Mouse (Mus musculus) stomach, embryonic 14.5 days (tissue): ENCODE data around the gene G0s2. TPM values are rescaled to one million over a fixed set of nuclear protein-coding genes. Genes with fewer than 3 reads are reported as not detected.

ENCODE experiments used
- ATAC-seq: fragments of 200-750 bp; cut with Nextera tagmentation; 2 replicates; pipeline ENCODE4 v1.8.0; 2017; ENCODE audit warnings: low read depth, moderate TSS enrichment; ENCODE audit not compliant: insufficient number of reproducible peaks, insufficient read depth, low FRiP score
- H3K27ac ChIP-seq: fragments of 300-500 bp; sonication (generic); 2 replicates; pipeline ENCODE4 v1.5.1; 2014; ENCODE audit warnings: mild to moderate bottlenecking, low read length, moderate library complexity, mixed read lengths
- H3K27me3 ChIP-seq: fragments of 300-500 bp; sonication (generic); 2 replicates; pipeline ENCODE4 v1.6.1; 2014; ENCODE audit warnings: low read length, control low read depth, mixed read lengths; ENCODE audit not compliant: control insufficient read depth, insufficient read depth
- H3K36me3 ChIP-seq: fragments of 300-500 bp; sonication (generic); 2 replicates; pipeline ENCODE4 v1.6.1; 2014; ENCODE audit warnings: mild to moderate bottlenecking, control low read depth, low read length, moderate library complexity, mixed read lengths; ENCODE audit not compliant: control insufficient read depth, insufficient read depth
- H3K4me1 ChIP-seq: fragments of 300-500 bp; sonication (generic); 2 replicates; pipeline ENCODE4 v1.6.1; 2014; ENCODE audit warnings: low read length, control low read depth, mixed read lengths; ENCODE audit not compliant: control insufficient read depth, insufficient read depth
- H3K4me2 ChIP-seq: fragments of 300-500 bp; sonication (generic); replicated peaks from 2 replicates; pipeline ENCODE4 v1.6.1; 2014; ENCODE audit warnings: low read depth, low read length, control low read depth
- H3K4me3 ChIP-seq: fragments of 300-500 bp; sonication (generic); 2 replicates; pipeline ENCODE4 v1.5.1; 2014; ENCODE audit warnings: low read depth, low read length, control low read depth
- H3K9ac ChIP-seq: fragments of 300-500 bp; sonication (generic); replicated peaks from 2 replicates; pipeline ENCODE4 v1.6.1; 2014; ENCODE audit warnings: low read depth, mild to moderate bottlenecking, control low read depth, low read length, moderate library complexity, mixed read lengths
- H3K9me3 ChIP-seq: fragments of 300-500 bp; sonication (generic); 2 replicates; pipeline ENCODE4 v1.6.1; 2016; ENCODE audit warnings: low read depth, low read length, control low read depth; ENCODE audit not compliant: control insufficient read depth
- WGBS: fragments of 180-500 bp; shearing (Covaris S2); extraction: QIAGEN DNeasy Blood & Tissue Kit; methylation state at CpG from one replicate; pipeline ENCODE4 v1.1.7; 2014; 5-methylcytosine and 5-hydroxymethylcytosine counted together
- polyA plus RNA-seq: library from polyadenylated mRNA; unstranded; fragments of >200 nt; fragmentation: Nextera tagmentation; extraction: Ambion mirVana; gene quantifications from 2 replicates; pipeline ENCODE4 v1.2.1, GENCODE M21; 2014

Gene G0s2
- polyA plus RNA-seq, result 26.4 and 26.5 TPM in 2 replicates

- Histone ChIP-seq H3K4me1 (peaks cover 12% of the 10 kb centered on the region; the same call in 1 of the 2 replicates), H3K4me3 (peak within 1 kb of the TSS; percentile 39), H3K9ac (peak within 1 kb of the TSS; percentile 52), H3K27ac (peak within 1 kb of the TSS; percentile 86), H3K4me2 (peak within 1 kb of the TSS; percentile 70), H3K9me3 (no peaks in the 10 kb centered on the region), H3K36me3 (no peaks in the 10 kb centered on the region), H3K27me3 (no peaks in the 10 kb centered on the region)
- peak; percentile 81 for ATAC-seq
- WGBS, result 1% methylated on average over 23 of the region's 23 CpGs
Measured at GRCm38 (mm10) chr1:193272916-193273601, at the start of gene G0s2. TSS of gene G0s2 (minus strand) at chr1:193273217.

- Histone ChIP-seq H3K4me2 (no peak overlapping the region), H3K27me3 (no peaks in the 10 kb centered on the region), H3K9me3 (no peaks in the 10 kb centered on the region), H3K9ac (no peak overlapping the region), H3K27ac (no peak overlapping the region), H3K36me3 (no peaks in the 10 kb centered on the region), H3K4me3 (no peak overlapping the region), H3K4me1 (peaks cover 10% of the 10 kb centered on the region; the same call in 1 of the 2 replicates)
- 86% methylated on average over 8 of the region's 8 CpGs for WGBS
- no peak for ATAC-seq
Measured at GRCm38 (mm10) chr1:193320398-193320797, 47.4 kb upstream of the G0s2 start.

- Histone ChIP-seq H3K9me3 (no peaks in the 10 kb centered on the region), H3K27me3 (no peaks in the 10 kb centered on the region), H3K9ac (no peak overlapping the region), H3K36me3 (no peaks in the 10 kb centered on the region), H3K4me3 (no peak overlapping the region), H3K27ac (no peak overlapping the region), H3K4me2 (no peak overlapping the region), H3K4me1 (peaks cover 12% of the 10 kb centered on the region; the same call in 1 of the 2 replicates)
- WGBS, result 66% methylated on average over 3 of the region's 3 CpGs
- ATAC-seq, result no peak
Measured at GRCm38 (mm10) chr1:193319721-193320120, 46.7 kb upstream of the G0s2 start.

GRCm38 (mm10) chr1:193317159-193317559 lies 44.1 kb upstream of the G0s2 start:
- H3K9me3 ChIP-seq, result no peaks in the 10 kb centered on the region
- no peak overlapping the region for H3K9ac ChIP-seq
- ATAC-seq, result peak; percentile 56; the same call in 1 of the 2 replicates
- no peaks in the 10 kb centered on the region for H3K36me3 ChIP-seq
- H3K4me2 ChIP-seq, result no peak overlapping the region
- WGBS, result 36% methylated on average over 6 of the region's 6 CpGs
- no peaks in the 10 kb centered on the region for H3K27me3 ChIP-seq
- no peak overlapping the region for H3K4me3 ChIP-seq
- H3K27ac ChIP-seq, result 0 out of 2 replicates have a peak overlapping the region, but pooled peaks have one; percentile 11
- peaks cover 12% of the 10 kb centered on the region; the same call in 1 of the 2 replicates for H3K4me1 ChIP-seq

- H3K9me3 ChIP-seq, result no peaks in the 10 kb centered on the region
- peak overlapping the region; percentile 64 for H3K27ac ChIP-seq
- no peaks in the 10 kb centered on the region for H3K36me3 ChIP-seq
- no peak overlapping the region for H3K4me3 ChIP-seq
- H3K9ac ChIP-seq, result no peak overlapping the region
- WGBS, result 68% methylated on average over 9 of the region's 9 CpGs
- H3K4me1 ChIP-seq, result peaks cover 12% of the 10 kb centered on the region; the same call in 1 of the 2 replicates
- H3K27me3 ChIP-seq, result no peaks in the 10 kb centered on the region
- H3K4me2 ChIP-seq, result no peak overlapping the region
- no peak for ATAC-seq
Measured at GRCm38 (mm10) chr1:193316358-193316750, 43.3 kb upstream of the G0s2 start.

GRCm38 (mm10) chr1:193315705-193316357 lies 42.8 kb upstream of the G0s2 start:
- Histone ChIP-seq H3K9me3 (no peaks in the 10 kb centered on the region), H3K36me3 (no peaks in the 10 kb centered on the region), H3K4me2 (no peak overlapping the region), H3K9ac (no peak overlapping the region), H3K4me1 (peaks cover 12% of the 10 kb centered on the region; the same call in 1 of the 2 replicates), H3K27ac (peak overlapping the region; percentile 64; the same call in 1 of the 2 replicates), H3K27me3 (no peaks in the 10 kb centered on the region), H3K4me3 (no peak overlapping the region)
- WGBS, result 53% methylated on average over 5 of the region's 5 CpGs
- ATAC-seq, result peak; percentile 69

- no peak overlapping the region for H3K27ac ChIP-seq
- no peaks in the 10 kb centered on the region for H3K27me3 ChIP-seq
- ATAC-seq, result no peak
- H3K9ac ChIP-seq, result no peak overlapping the region
- H3K36me3 ChIP-seq, result no peaks in the 10 kb centered on the region
- no peaks in the 10 kb centered on the region for H3K9me3 ChIP-seq
- no peak overlapping the region for H3K4me3 ChIP-seq
- H3K4me2 ChIP-seq, result no peak overlapping the region
- WGBS, result 58% methylated on average over 1 of the region's 1 CpGs
- peaks cover 12% of the 10 kb centered on the region; the same call in 1 of the 2 replicates for H3K4me1 ChIP-seq
Measured at GRCm38 (mm10) chr1:193311596-193311995, 38.6 kb upstream of the G0s2 start.

GRCm38 (mm10) chr1:193310519-193311085 lies 37.6 kb upstream of the G0s2 start:
- Histone ChIP-seq H3K4me1 (peaks cover 4% of the 10 kb centered on the region; the same call in 1 of the 2 replicates), H3K9me3 (no peaks in the 10 kb centered on the region), H3K4me3 (no peak overlapping the region), H3K36me3 (no peaks in the 10 kb centered on the region), H3K27ac (no peak overlapping the region), H3K27me3 (no peaks in the 10 kb centered on the region), H3K9ac (no peak overlapping the region), H3K4me2 (no peak overlapping the region)
- WGBS, result 85% methylated on average over 3 of the region's 3 CpGs
- no peak for ATAC-seq
